Mouse (Mus musculus): Measurements from ENCODE around the gene Gpam.
"Not testable (repeated sequence)": the region's sequence is repeated elsewhere in the genome, so short reads cannot be mapped to it uniquely, and the experiment has no call there.

Gene Gpam

GRCm38 (mm10) chr19:55127072-55127718, at the start of gene Gpam:
Gene Gpam, minus strand, starts transcription at chr19:55127238.
- no peak for DNase-seq (ENCODE audit: extremely low read depth, insufficient read length, low spot score)

GRCm38 (mm10) chr19:55171585-55171984, 44.5 kb upstream of the Gpam start:
- no peak for DNase-seq (ENCODE audit: extremely low read depth, insufficient read length, low spot score)

GRCm38 (mm10) chr19:55170399-55170798, 43.4 kb upstream of the Gpam start:
- no peak for DNase-seq (ENCODE audit: extremely low read depth, insufficient read length, low spot score)

- DNase-seq (ENCODE audit: extremely low read depth, insufficient read length, low spot score), result not testable (repeated sequence)
Measured at GRCm38 (mm10) chr19:55169236-55169729, 42.2 kb upstream of the Gpam start.

- no peak for DNase-seq (ENCODE audit: extremely low read depth, insufficient read length, low spot score)
Measured at GRCm38 (mm10) chr19:55168360-55168759, 41.3 kb upstream of the Gpam start.

GRCm38 (mm10) chr19:55167741-55168140, 40.7 kb upstream of the Gpam start:
- DNase-seq (ENCODE audit: extremely low read depth, insufficient read length, low spot score), result no peak

GRCm38 (mm10) chr19:55166741-55167140, 39.7 kb upstream of the Gpam start:
- no peak for DNase-seq (ENCODE audit: extremely low read depth, insufficient read length, low spot score)

- no peak for DNase-seq (ENCODE audit: extremely low read depth, insufficient read length, low spot score)
Measured at GRCm38 (mm10) chr19:55165954-55166353, 38.9 kb upstream of the Gpam start.

GRCm38 (mm10) chr19:55165183-55165865, 38.3 kb upstream of the Gpam start:
- DNase-seq (ENCODE audit: extremely low read depth, insufficient read length, low spot score), result no peak

- no peak for DNase-seq (ENCODE audit: extremely low read depth, insufficient read length, low spot score)
Measured at GRCm38 (mm10) chr19:55164162-55164561, 37.1 kb upstream of the Gpam start.

GRCm38 (mm10) chr19:55162271-55162670, 35.2 kb upstream of the Gpam start:
- no peak for DNase-seq (ENCODE audit: extremely low read depth, insufficient read length, low spot score)

- no peak for DNase-seq (ENCODE audit: extremely low read depth, insufficient read length, low spot score)
Measured at GRCm38 (mm10) chr19:55159826-55160225, 32.8 kb upstream of the Gpam start.

GRCm38 (mm10) chr19:55158606-55159005, 31.6 kb upstream of the Gpam start:
- no peak for DNase-seq (ENCODE audit: extremely low read depth, insufficient read length, low spot score)

GRCm38 (mm10) chr19:55157029-55157428, 30.0 kb upstream of the Gpam start:
- DNase-seq (ENCODE audit: extremely low read depth, insufficient read length, low spot score), result no peak

- no peak for DNase-seq (ENCODE audit: extremely low read depth, insufficient read length, low spot score)
Measured at GRCm38 (mm10) chr19:55152983-55153382, 25.9 kb upstream of the Gpam start.

GRCm38 (mm10) chr19:55152274-55152673, 25.2 kb upstream of the Gpam start:
- not testable (repeated sequence) for DNase-seq (ENCODE audit: extremely low read depth, insufficient read length, low spot score)

- no peak for DNase-seq (ENCODE audit: extremely low read depth, insufficient read length, low spot score)
Measured at GRCm38 (mm10) chr19:55149646-55150045, 22.6 kb upstream of the Gpam start.

- DNase-seq (ENCODE audit: extremely low read depth, insufficient read length, low spot score), result no peak
Measured at GRCm38 (mm10) chr19:55148109-55148508, 21.1 kb upstream of the Gpam start.

- no peak for DNase-seq (ENCODE audit: extremely low read depth, insufficient read length, low spot score)
Measured at GRCm38 (mm10) chr19:55147568-55147967, 20.5 kb upstream of the Gpam start.

- DNase-seq (ENCODE audit: extremely low read depth, insufficient read length, low spot score), result no peak
Measured at GRCm38 (mm10) chr19:55145136-55145535, 18.1 kb upstream of the Gpam start.

- DNase-seq (ENCODE audit: extremely low read depth, insufficient read length, low spot score), result no peak
Measured at GRCm38 (mm10) chr19:55144691-55145090, 17.7 kb upstream of the Gpam start.

All from 3134 (cell line).